Mouse (Mus musculus) MEL (cell line): ENCODE results near the gene Gm38392. TPM values are rescaled to one million over a fixed set of nuclear protein-coding genes. Genes with fewer than 3 reads are reported as not detected.
"Not testable (repeated sequence)": the region's sequence is repeated elsewhere in the genome, so short reads cannot be mapped to it uniquely, and the experiment has no call there.

Experiments
- DNase-seq: peaks from one replicate; pipeline ENCODE4 v3.0.0; 2011; ENCODE audit warnings: low read depth, low spot score
- H3K27ac ChIP-seq: 2 replicates; pipeline ENCODE4 v1.5.1; 2012; ENCODE audit warnings: low read depth, mild to moderate bottlenecking, control low read depth, low read length, moderate library complexity; ENCODE audit not compliant: control insufficient read depth
- H3K27me3 ChIP-seq, 2 experiments: fragments of 150-350 bp in 1 of 2; sonication (generic) in 1 of 2; 2 replicates each; pipeline ENCODE4 v1.6.1; 2012; ENCODE audit warnings: low read length in 2 of 2, mild to moderate bottlenecking in 2 of 2, improper control_type of control experiment in 1 of 2, moderate library complexity in 1 of 2; ENCODE audit not compliant: insufficient read depth in 2 of 2, control insufficient read depth in 1 of 2
- H3K36me3 ChIP-seq, 2 experiments: 2 replicates each; pipeline ENCODE4 v1.6.1; 2012 to 2014; ENCODE audit warnings: low read length in 2 of 2, improper control_type of control experiment in 1 of 2, inconsistent platforms in 1 of 2, mild to moderate bottlenecking in 1 of 2; ENCODE audit not compliant: insufficient read depth in 2 of 2, control insufficient read depth in 1 of 2
- H3K4me1 ChIP-seq, 2 experiments: fragments of 150-350 bp in 1 of 2; sonication (generic) in 1 of 2; 2 replicates each; pipeline ENCODE4 v1.6.1; 2012; ENCODE audit warnings: low read length in 2 of 2, improper control_type of control experiment in 1 of 2, mild to moderate bottlenecking in 1 of 2; ENCODE audit not compliant: insufficient read depth in 2 of 2, control insufficient read depth in 1 of 2
- H3K4me3 ChIP-seq, 2 experiments: fragments of 150-350 bp in 1 of 2; sonication (generic) in 1 of 2; 2 replicates each; pipeline ENCODE4 v1.5.1; 2012; ENCODE audit warnings: low read depth in 2 of 2, low read length in 2 of 2, mild to moderate bottlenecking in 2 of 2, moderate library complexity in 2 of 2, control low read depth in 1 of 2, improper control_type of control experiment in 1 of 2; ENCODE audit not compliant: control insufficient read depth in 1 of 2, insufficient read depth in 1 of 2
- H3K79me2 ChIP-seq: 2 replicates; pipeline ENCODE4 v1.6.1; 2012; ENCODE audit warnings: mild to moderate bottlenecking, low read length, moderate library complexity; ENCODE audit not compliant: control insufficient read depth, poor library complexity, insufficient read depth
- H3K9ac ChIP-seq: 2 replicates; pipeline ENCODE4 v1.6.1; 2012; ENCODE audit warnings: low read depth, mild to moderate bottlenecking, control low read depth, low read length, moderate library complexity; ENCODE audit not compliant: control insufficient read depth, poor library complexity, severe bottlenecking
- H3K9me3 ChIP-seq: fragments of 150-350 bp; sonication (generic); replicated peaks from 2 replicates; pipeline ENCODE4 v1.6.1; 2012; ENCODE audit warnings: mild to moderate bottlenecking, low read length, improper control_type of control experiment, moderate library complexity; ENCODE audit not compliant: insufficient read depth
- BHLHE40 ChIP-seq: IDR thresholded peaks from 2 replicates; pipeline ENCODE4 v1.6.1; 2012; ENCODE audit warnings: low read depth, mild to moderate bottlenecking, inconsistent platforms, low read length, improper control_type of control experiment, borderline replicate concordance
- CHD1 ChIP-seq: IDR thresholded peaks from 2 replicates; pipeline ENCODE4 v1.6.1; 2012; ENCODE audit warnings: low read depth, mild to moderate bottlenecking, inconsistent platforms, low read length, improper control_type of control experiment
- CHD2 ChIP-seq: IDR thresholded peaks from 2 replicates; pipeline ENCODE4 v1.6.1; 2011; ENCODE audit warnings: low read length, improper control_type of control experiment
- E2F4 ChIP-seq: IDR thresholded peaks from 2 replicates; pipeline ENCODE4 v1.6.1; 2011; ENCODE audit warnings: low read depth, low read length, improper control_type of control experiment, borderline replicate concordance
- GABPA ChIP-seq: IDR thresholded peaks from 2 replicates; pipeline ENCODE4 v1.6.1; 2012; ENCODE audit warnings: low read depth, mild to moderate bottlenecking, inconsistent platforms, low read length, improper control_type of control experiment, moderate library complexity
- GATA1 ChIP-seq: IDR thresholded peaks from 2 replicates; pipeline ENCODE4 v1.6.1; 2011; ENCODE audit warnings: low read depth, low read length, improper control_type of control experiment
- MAFK ChIP-seq: IDR thresholded peaks from 2 replicates; pipeline ENCODE4 v1.6.1; 2011; ENCODE audit warnings: low read depth, mild to moderate bottlenecking, low read length, improper control_type of control experiment, borderline replicate concordance
- MEF2A ChIP-seq: IDR thresholded peaks from 2 replicates; pipeline ENCODE4 v1.6.1; 2014; ENCODE audit warnings: low read depth, mild to moderate bottlenecking, inconsistent platforms, low read length, improper control_type of control experiment; ENCODE audit not compliant: poor library complexity, insufficient replicate concordance, severe bottlenecking; ENCODE audit errors: extremely low read depth
- MYB ChIP-seq: IDR thresholded peaks from 2 replicates; pipeline ENCODE4 v1.6.1; 2011; ENCODE audit warnings: mild to moderate bottlenecking, low read depth, low read length, improper control_type of control experiment
- MYC ChIP-seq: IDR thresholded peaks from 2 replicates; pipeline ENCODE4 v1.6.1; 2011; ENCODE audit warnings: low read depth, mild to moderate bottlenecking, low read length, improper control_type of control experiment, moderate library complexity
- POLR2AphosphoS5 ChIP-seq: IDR thresholded peaks from 2 replicates; pipeline ENCODE4 v1.6.1; 2012; ENCODE audit warnings: low read depth, borderline replicate concordance, mild to moderate bottlenecking, inconsistent platforms, low read length, moderate library complexity, mixed read lengths
- RAD21 ChIP-seq: IDR thresholded peaks from 2 replicates; pipeline ENCODE4 v1.6.1; 2011; ENCODE audit warnings: mild to moderate bottlenecking, low read depth, low read length, improper control_type of control experiment
- RCOR1 ChIP-seq: IDR thresholded peaks from 2 replicates; pipeline ENCODE4 v1.6.1; 2012; ENCODE audit warnings: low read depth, mild to moderate bottlenecking, inconsistent platforms, low read length, improper control_type of control experiment
- SIN3A ChIP-seq: IDR thresholded peaks from 2 replicates; pipeline ENCODE4 v1.6.1; 2012; ENCODE audit warnings: low read length, improper control_type of control experiment, inconsistent platforms
- TBP ChIP-seq: IDR thresholded peaks from 2 replicates; pipeline ENCODE4 v1.8.0; 2011; ENCODE audit warnings: low read depth, low read length, improper control_type of control experiment
- USF2 ChIP-seq, 2 experiments: IDR thresholded peaks; 2 replicates each; pipeline ENCODE4 v1.6.1; 2011 to 2012; ENCODE audit warnings: improper control_type of control experiment in 2 of 2, low read length in 2 of 2, borderline replicate concordance in 1 of 2, inconsistent platforms in 1 of 2, low read depth in 1 of 2, mild to moderate bottlenecking in 1 of 2; ENCODE audit not compliant: insufficient read depth in 1 of 2
- ZMIZ1 ChIP-seq: IDR thresholded peaks from 2 replicates; pipeline ENCODE4 v1.6.1; 2012; ENCODE audit warnings: low read depth, mild to moderate bottlenecking, inconsistent platforms, low read length, improper control_type of control experiment, moderate library complexity
- polyA plus RNA-seq, 2 experiments: library from polyadenylated mRNA; stranded (reverse) in 1 of 2; unstranded in 1 of 2; fragments of >175 nt in 1 of 2; fragments of >200 nt in 1 of 2; gene quantifications; 2 replicates each; pipeline versions ENCODE4 v1.2.1 to v1.2.4; 2012; ENCODE audit warnings: low replicate concordance in 2 of 2, low read depth in 1 of 2; ENCODE audit not compliant: insufficient read length in 2 of 2, insufficient read depth in 1 of 2, missing spikeins in 1 of 2
- total RNA-seq: library from RNA; depleted of rRNA; stranded (reverse); fragments of 300-350 nt; gene quantifications from 2 replicates; pipeline ENCODE4 v1.2.3, GENCODE M21; 2012

Gene Gm38392
- total and polyA plus RNA-seq, 3 experiments: 0.69 to 0.84 TPM; not detected in 1

DNA sequence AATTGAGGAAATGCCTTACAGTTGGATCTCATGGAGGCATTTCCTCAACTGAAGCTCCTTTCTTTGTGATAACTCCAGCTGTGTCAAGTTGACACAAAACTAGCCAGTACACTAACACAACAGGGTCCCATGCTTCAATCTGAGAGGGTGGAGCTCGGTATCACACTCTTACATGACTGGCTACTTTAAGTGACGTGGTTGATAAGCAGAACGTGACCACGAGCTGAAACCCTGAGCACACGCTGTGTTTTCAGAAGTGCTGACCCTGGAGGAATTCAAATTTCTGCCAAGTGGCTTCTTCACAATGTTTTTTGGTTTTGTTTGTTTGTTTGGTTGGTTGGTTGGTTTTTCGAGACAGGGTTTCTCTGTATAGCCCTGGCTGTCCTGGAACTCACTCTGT is 19.0 kb downstream of the Gm38392 start:
- peaks cover 2 to 13% of the 10 kb centered on the region in 2 experiments for H3K4me1 ChIP-seq
- not testable (repeated sequence) for H3K4me3 ChIP-seq, H3K27ac ChIP-seq, H3K9me3 ChIP-seq, H3K36me3 ChIP-seq, H3K9ac ChIP-seq, H3K27me3 ChIP-seq, H3K79me2 ChIP-seq
- peak; percentile 59 for DNase-seq
- TF ChIP-seq GATA1 (peak; percentile 3; the same call in 1 of the 2 replicates), BHLHE40 (peak; percentile 74; the same call in 1 of the 2 replicates)

DNA sequence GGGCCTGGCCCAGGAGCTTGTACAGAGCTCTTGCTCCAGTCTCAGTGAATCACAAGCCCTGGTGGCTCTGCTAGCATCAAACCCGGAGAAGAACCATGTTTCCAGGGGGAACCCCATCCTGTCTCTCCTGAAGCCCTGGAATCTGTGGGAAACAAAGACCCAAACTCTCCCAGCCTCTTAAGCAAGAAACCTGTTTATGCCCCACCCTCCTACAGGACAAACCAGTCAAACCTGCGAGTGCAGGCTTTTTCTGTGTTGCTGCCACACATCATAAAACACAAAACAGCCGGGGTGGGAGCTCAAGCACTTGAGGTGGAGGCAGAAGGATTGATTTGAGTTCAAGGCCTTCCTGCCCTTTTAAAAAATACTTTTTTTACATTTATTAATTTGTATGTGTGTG is 24.7 kb downstream of the Gm38392 start:
- Histone ChIP-seq H3K27ac (no peak overlapping the region), H3K9ac (no peak overlapping the region), H3K27me3 (peaks cover 9 to 16% of the 10 kb centered on the region in 2 experiments), H3K79me2 (no peaks in the 10 kb centered on the region), H3K9me3 (no peaks in the 10 kb centered on the region), H3K4me1 (no peaks in the 10 kb centered on the region), H3K36me3 (no peaks in the 10 kb centered on the region), H3K4me3 (no peak overlapping the region)
- DNase-seq: no peak
- TF ChIP-seq E2F4 (no peak), GABPA (no peak), POLR2AphosphoS5 (no peak), MYC (no peak), MYB (no peak), CHD1 (no peak), RCOR1 (no peak), MAFK (no peak), USF2 (IDR thresholded peaks at IDR 0.05; ENCODE audit: borderline replicate concordance in 1 of 2, insufficient read depth in 1 of 2, low read depth in 1 of 2, low read length in 2 of 2) (no peak), CHD2 (no peak), TBP (no peak), MEF2A (no peak), ZMIZ1 (no peak)

DNA sequence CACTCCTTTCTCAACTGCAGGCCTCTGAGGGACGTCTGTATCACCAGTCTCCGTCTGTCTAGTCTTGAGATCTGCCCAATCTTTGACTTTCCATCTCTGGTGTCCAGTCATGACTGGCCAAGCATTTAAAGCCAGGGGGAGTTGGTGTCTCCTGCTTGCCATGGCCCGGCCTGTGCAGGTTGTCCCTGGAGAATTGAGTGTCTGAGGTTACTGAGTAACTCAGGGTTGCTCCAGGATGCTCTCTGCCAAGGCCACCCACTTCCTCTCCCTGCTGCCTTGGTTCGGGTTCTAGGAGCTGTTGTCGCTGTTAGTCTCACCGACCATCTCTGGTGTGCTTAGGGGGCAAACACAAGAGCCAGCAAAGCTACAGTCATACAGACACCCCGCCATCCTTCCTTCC is 30.6 kb downstream of the Gm38392 start:
- H3K9ac ChIP-seq: no peak overlapping the region
- no peaks in the 10 kb centered on the region for H3K9me3 ChIP-seq
- no peak overlapping the region for H3K27ac ChIP-seq
- H3K4me3 ChIP-seq: no peak overlapping the region
- no peaks in the 10 kb centered on the region for H3K4me1 ChIP-seq
- H3K27me3 ChIP-seq: peaks cover 47 to 51% of the 10 kb centered on the region in 2 experiments
- TF ChIP-seq CHD1 (no peak), RAD21 (no peak), GATA1 (no peak), SIN3A (no peak)
- TF ChIP-seq, all 39 proteins: peak for 0
- H3K79me2 ChIP-seq: no peaks in the 10 kb centered on the region
- DNase-seq: no peak
- H3K36me3 ChIP-seq: no peaks in the 10 kb centered on the region
